Mouse (Mus musculus): ENCODE measurements around the gene Pnliprp1.

- TF ChIP-seq SIN3A (IDR thresholded peaks at IDR 0.05; ENCODE audit: low read length) (no peak), MEF2A (IDR thresholded peaks at IDR 0.05; ENCODE audit: extremely low read depth, insufficient replicate concordance, low read depth, low read length, poor library complexity, severe bottlenecking) (no peak), TAL1 (IDR thresholded peaks at IDR 0.05; ENCODE audit: low read length) (no peak), EP300 (IDR thresholded peaks at IDR 0.05; ENCODE audit: low read depth in 1 of 2, low read length in 2 of 2) (no peak), KAT2A (conservative IDR thresholded peaks at IDR 0.05; ENCODE audit: low read depth, low read length) (no peak), RCOR1 (IDR thresholded peaks at IDR 0.05; ENCODE audit: low read depth, low read length) (no peak), CTCF (IDR thresholded peaks at IDR 0.05 in 2 of 3, conservative IDR thresholded peaks at IDR 0.05 in 1 of 3; ENCODE audit: control insufficient read depth in 1 of 3, insufficient read depth in 1 of 3, low read depth in 2 of 3, low read length in 3 of 3, poor library complexity in 1 of 3, severe bottlenecking in 1 of 3) (no peak), POLR2A (IDR thresholded peaks at IDR 0.05; ENCODE audit: control insufficient read depth in 1 of 2, insufficient read depth in 1 of 2, low read depth in 1 of 2, low read length in 2 of 2, poor library complexity in 1 of 2) (no peak), CHD1 (IDR thresholded peaks at IDR 0.05; ENCODE audit: low read depth, low read length) (no peak)
Measured at GRCm38 (mm10) chr19:58762316-58762715, 33.6 kb downstream of the Pnliprp1 start.
